Mouse (Mus musculus) intestine, embryonic 16.5 days (tissue): ENCODE measurements at regions not wholly inside any gene's neighbourhood (a gene's known extent, or its start where the extent isn't known, plus 50 kb on each side); places are given as distances from the start of the nearest gene placed in this dataset.

Experiments used
- ATAC-seq: fragments of 200-750 bp; cut with Nextera tagmentation; 2 replicates; pipeline ENCODE4 v1.8.0; 2017; ENCODE audit warnings: moderate TSS enrichment, moderate library complexity
- H3K27ac ChIP-seq: fragments of 300-500 bp; sonication (generic); 2 replicates; pipeline ENCODE4 v1.5.1; 2014; ENCODE audit warnings: mild to moderate bottlenecking, low read length
- H3K27me3 ChIP-seq: fragments of 300-500 bp; sonication (generic); replicated peaks from 2 replicates; pipeline ENCODE4 v1.6.1; 2014; ENCODE audit warnings: low read length, control low read depth, mixed read lengths; ENCODE audit not compliant: control insufficient read depth, insufficient read depth
- H3K36me3 ChIP-seq: fragments of 300-500 bp; sonication (generic); 2 replicates; pipeline ENCODE4 v1.6.1; 2014; ENCODE audit warnings: low read length, control low read depth; ENCODE audit not compliant: control insufficient read depth, insufficient read depth
- H3K4me1 ChIP-seq: fragments of 300-500 bp; sonication (generic); 2 replicates; pipeline ENCODE4 v1.6.1; 2014; ENCODE audit warnings: low read length, control low read depth, mixed read lengths; ENCODE audit not compliant: control insufficient read depth, insufficient read depth
- H3K4me2 ChIP-seq: fragments of 300-500 bp; sonication (generic); 2 replicates; pipeline ENCODE4 v1.6.1; 2014; ENCODE audit warnings: low read depth, low read length, control low read depth
- H3K4me3 ChIP-seq: fragments of 300-500 bp; sonication (generic); 2 replicates; pipeline ENCODE4 v1.5.1; 2014; ENCODE audit warnings: mild to moderate bottlenecking, low read length
- H3K9ac ChIP-seq: fragments of 300-500 bp; sonication (generic); 2 replicates; pipeline ENCODE4 v1.6.1; 2014; ENCODE audit warnings: low read depth, low read length
- H3K9me3 ChIP-seq: fragments of 300-500 bp; sonication (generic); 2 replicates; pipeline ENCODE4 v1.6.1; 2016; ENCODE audit warnings: low read length, control low read depth; ENCODE audit not compliant: control insufficient read depth
- WGBS: fragments of 180-500 bp; shearing (Covaris S2); extraction: QIAGEN DNeasy Blood & Tissue Kit; methylation state at CpG from one replicate; pipeline ENCODE4 v1.1.7; 2014; 5-methylcytosine and 5-hydroxymethylcytosine counted together

- no peaks in the 10 kb centered on the region for H3K4me1 ChIP-seq
- H3K27me3 ChIP-seq: no peaks in the 10 kb centered on the region
- ATAC-seq: no peak
- no peak overlapping the region for H3K9ac ChIP-seq
- H3K36me3 ChIP-seq: no peaks in the 10 kb centered on the region
- no peak overlapping the region for H3K4me3 ChIP-seq
- no peaks in the 10 kb centered on the region for H3K9me3 ChIP-seq
- H3K4me2 ChIP-seq: no peak overlapping the region
- 81% methylated on average over 4 of the region's 4 CpGs for WGBS
- H3K27ac ChIP-seq: no peak overlapping the region
These were observed 129.9 kb downstream of the Mtx2 start for GRCm38 (mm10) chr2:74955281-74956128.

GRCm38 (mm10) chr2:74956129-74956450, 130.5 kb downstream of the Mtx2 start:
- Histone ChIP-seq H3K27me3 (no peaks in the 10 kb centered on the region), H3K4me3 (no peak overlapping the region), H3K4me2 (no peak overlapping the region), H3K9ac (no peak overlapping the region), H3K9me3 (no peaks in the 10 kb centered on the region), H3K4me1 (no peaks in the 10 kb centered on the region), H3K36me3 (no peaks in the 10 kb centered on the region), H3K27ac (no peak overlapping the region)
- whole genome bisulfite sequencing: 93% methylated on average over 1 of the region's 1 CpGs
- no peak for ATAC-seq

- Histone ChIP-seq H3K4me1 (no peaks in the 10 kb centered on the region), H3K27ac (no peak overlapping the region), H3K27me3 (no peaks in the 10 kb centered on the region), H3K4me2 (no peak overlapping the region), H3K9ac (no peak overlapping the region), H3K9me3 (no peaks in the 10 kb centered on the region), H3K4me3 (no peak overlapping the region), H3K36me3 (no peaks in the 10 kb centered on the region)
- WGBS: 97% methylated on average over 2 of the region's 2 CpGs
- ATAC-seq: no peak
These were observed 131.0 kb downstream of the Mtx2 start for GRCm38 (mm10) chr2:74956556-74956955.

- H3K4me3 ChIP-seq: no peak overlapping the region
- WGBS: 56% methylated on average over 5 of the region's 5 CpGs
- H3K36me3 ChIP-seq: no peaks in the 10 kb centered on the region
- H3K4me2 ChIP-seq: no peak overlapping the region
- H3K27ac ChIP-seq: no peak overlapping the region
- no peak for ATAC-seq
- H3K27me3 ChIP-seq: no peaks in the 10 kb centered on the region
- no peaks in the 10 kb centered on the region for H3K9me3 ChIP-seq
- no peak overlapping the region for H3K9ac ChIP-seq
- no peaks in the 10 kb centered on the region for H3K4me1 ChIP-seq
These were observed 134.3 kb downstream of the Mtx2 start for GRCm38 (mm10) chr2:74959936-74960335.

GRCm38 (mm10) chr2:74962416-74962815, 136.8 kb downstream of the Mtx2 start:
- Histone ChIP-seq H3K4me1 (no peaks in the 10 kb centered on the region), H3K36me3 (no peaks in the 10 kb centered on the region), H3K9me3 (no peaks in the 10 kb centered on the region), H3K9ac (no peak overlapping the region), H3K4me2 (no peak overlapping the region), H3K27me3 (no peaks in the 10 kb centered on the region), H3K27ac (no peak overlapping the region), H3K4me3 (no peak overlapping the region)
- ATAC-seq: no peak
- WGBS: 89% methylated on average over 6 of the region's 6 CpGs

GRCm38 (mm10) chr2:74964360-74964759, 138.8 kb downstream of the Mtx2 start:
- Histone ChIP-seq H3K9me3 (no peaks in the 10 kb centered on the region), H3K4me3 (no peak overlapping the region), H3K4me1 (no peaks in the 10 kb centered on the region), H3K9ac (no peak overlapping the region), H3K27ac (no peak overlapping the region), H3K4me2 (no peak overlapping the region), H3K36me3 (no peaks in the 10 kb centered on the region), H3K27me3 (no peaks in the 10 kb centered on the region)
- peak; percentile 72; the same call in 1 of the 2 replicates for ATAC-seq
- WGBS: 0% methylated on average over 6 of the region's 6 CpGs

- no peak overlapping the region for H3K4me3 ChIP-seq
- H3K4me2 ChIP-seq: no peak overlapping the region
- H3K36me3 ChIP-seq: no peaks in the 10 kb centered on the region
- no peaks in the 10 kb centered on the region for H3K27me3 ChIP-seq
- H3K4me1 ChIP-seq: no peaks in the 10 kb centered on the region
- no peak overlapping the region for H3K27ac ChIP-seq
- no peaks in the 10 kb centered on the region for H3K9me3 ChIP-seq
- no peak overlapping the region for H3K9ac ChIP-seq
- WGBS: 33% methylated on average over 3 of the region's 3 CpGs
- no peak for ATAC-seq
These were observed 139.4 kb downstream of the Mtx2 start for GRCm38 (mm10) chr2:74964980-74965379.

- peaks cover 2% of the 10 kb centered on the region; the same call in 1 of the 2 replicates for H3K4me1 ChIP-seq
- ATAC-seq: peak; percentile 72
- H3K9ac ChIP-seq: no peak overlapping the region
- 35% methylated on average over 18 of the region's 18 CpGs for WGBS
- H3K4me3 ChIP-seq: no peak overlapping the region
- H3K27me3 ChIP-seq: no peaks in the 10 kb centered on the region
- no peaks in the 10 kb centered on the region for H3K9me3 ChIP-seq
- H3K27ac ChIP-seq: no peak overlapping the region
- H3K36me3 ChIP-seq: no peaks in the 10 kb centered on the region
- no peak overlapping the region for H3K4me2 ChIP-seq
These were observed 139.9 kb downstream of the Mtx2 start for GRCm38 (mm10) chr2:74965384-74966060.

- 41% methylated on average over 14 of the region's 14 CpGs for WGBS
- no peak overlapping the region for H3K9ac ChIP-seq
- ATAC-seq: peak; percentile 40; the same call in 1 of the 2 replicates
- no peaks in the 10 kb centered on the region for H3K36me3 ChIP-seq
- peaks cover 3% of the 10 kb centered on the region; the same call in 1 of the 2 replicates for H3K4me1 ChIP-seq
- peak overlapping the region; percentile 19; the same call in 1 of the 2 replicates for H3K27ac ChIP-seq
- H3K4me2 ChIP-seq: no peak overlapping the region
- H3K9me3 ChIP-seq: no peaks in the 10 kb centered on the region
- no peak overlapping the region for H3K4me3 ChIP-seq
- H3K27me3 ChIP-seq: no peaks in the 10 kb centered on the region
These were observed 145.1 kb downstream of the Mtx2 start for GRCm38 (mm10) chr2:74970611-74971265.
